Mouse (Mus musculus): Measurements from ENCODE around the gene Traf3ip2.

GRCm38 (mm10) chr10:39615531-39616229, 2.9 kb downstream of the Traf3ip2 start:
- TF ChIP-seq CTCF (IDR thresholded peaks at IDR 0.05; ENCODE audit: control insufficient read depth, insufficient read depth, low read length) (no peak), POLR2A (IDR thresholded peaks at IDR 0.05; ENCODE audit: borderline replicate concordance, control insufficient read depth, low read depth, low read length) (no peak)
